Mouse (Mus musculus): ENCODE data around the gene Prrc2c.
"Not testable (repeated sequence)": the region's sequence is repeated elsewhere in the genome, so short reads cannot be mapped to it uniquely, and the experiment has no call there.

The Prrc2c gene

DNA sequence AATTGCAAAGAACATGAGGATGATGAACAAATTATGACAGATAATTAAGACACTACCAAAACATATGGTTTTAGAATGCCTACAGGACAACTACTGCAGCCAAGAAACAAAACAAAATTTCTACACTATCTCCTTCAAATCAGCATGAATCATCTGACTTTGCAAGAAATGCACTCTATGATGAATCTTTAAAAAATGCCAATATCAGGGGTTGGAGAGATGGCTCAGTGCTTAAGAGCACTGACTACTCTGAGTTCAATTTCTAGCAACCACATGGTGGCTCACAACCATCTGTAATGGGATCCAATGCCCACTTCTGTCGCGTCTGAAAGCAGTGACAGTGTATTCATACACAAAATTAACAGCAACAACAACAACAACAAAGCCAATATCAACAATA lies 46.6 kb downstream of the Prrc2c start:
- no peak for DNase-seq (ENCODE audit: low spot score in 2 of 2)

DNA sequence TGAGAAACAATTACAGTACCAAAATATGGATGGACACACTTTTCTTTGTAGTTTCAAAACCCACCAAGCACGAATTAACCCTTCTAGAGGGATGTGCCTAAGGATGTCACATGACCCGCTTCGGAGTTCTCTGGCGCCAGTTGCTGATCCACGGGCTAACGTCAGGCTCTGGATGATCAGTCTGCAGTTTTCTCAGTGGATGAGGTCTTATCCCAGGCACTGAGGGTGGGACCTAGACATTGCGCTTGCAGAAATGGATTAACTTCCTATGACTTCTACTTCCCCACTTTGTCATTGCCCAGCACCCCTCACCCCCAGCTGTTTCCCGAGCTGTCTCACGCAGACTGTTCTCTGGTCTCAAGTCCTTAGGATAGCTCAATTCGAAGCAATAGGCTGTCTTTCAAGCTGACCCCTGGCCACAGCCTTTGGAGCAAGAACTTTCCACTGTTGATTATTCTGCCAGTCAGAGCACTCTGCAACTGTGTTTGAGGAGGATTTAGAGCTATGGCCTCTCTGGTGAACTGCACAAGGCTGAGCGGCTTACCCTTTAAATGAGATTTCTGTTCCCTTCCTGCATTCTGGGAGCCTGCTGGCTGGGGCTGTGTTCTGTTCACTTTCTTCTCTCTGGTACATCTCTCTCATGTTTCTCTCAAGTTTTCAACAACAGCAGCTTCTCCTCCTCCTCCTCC lies 74.7 kb downstream of the Prrc2c start:
- no peak for DNase-seq (ENCODE audit: low spot score in 2 of 2)

DNA sequence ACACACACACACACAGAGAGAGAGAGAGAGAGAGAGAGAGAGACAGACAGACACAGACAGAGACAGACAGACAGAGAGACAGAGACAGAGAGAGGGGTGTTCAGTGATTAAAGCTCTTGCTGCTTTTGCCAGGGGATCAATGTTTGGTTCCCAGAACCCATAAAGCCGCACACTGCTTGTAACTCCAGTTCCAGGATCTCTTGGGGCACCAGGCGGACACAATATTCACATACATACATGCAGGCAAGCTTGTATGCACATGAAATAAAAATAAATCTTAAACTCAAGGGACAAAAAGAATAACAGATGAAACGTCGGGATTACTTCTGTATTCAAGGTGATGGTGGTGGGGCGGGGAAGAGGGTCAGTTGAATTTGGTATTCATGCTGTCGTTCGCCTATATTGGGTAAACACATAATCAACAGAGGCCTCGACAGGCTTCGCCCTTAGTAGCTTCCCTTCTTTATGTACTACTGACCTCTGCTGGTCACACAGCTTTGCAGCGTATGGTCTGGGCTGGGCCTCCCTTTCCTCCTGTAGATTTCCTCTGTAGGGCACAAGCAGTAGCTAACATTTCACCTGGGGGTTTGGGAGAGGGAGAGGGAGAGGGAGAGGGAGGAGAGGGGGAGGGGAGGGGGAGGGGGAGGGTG lies 75.4 kb downstream of the Prrc2c start:
- peak; percentile 42 to 66 for DNase-seq (ENCODE audit: low spot score in 2 of 2)

GRCm38 (mm10) chr1:162660276-162660860 lies 80.0 kb downstream of the Prrc2c start:
- DNase-seq (ENCODE audit: low spot score in 2 of 2) = no peak

- DNase-seq (ENCODE audit: low spot score in 2 of 2) = no peak
These were observed 82.2 kb downstream of the Prrc2c start, which contains the start of gene Myocos for GRCm38 (mm10) chr1:162658119-162658518. Gene Myocos (minus strand): TSS chr1:162658219.

DNA sequence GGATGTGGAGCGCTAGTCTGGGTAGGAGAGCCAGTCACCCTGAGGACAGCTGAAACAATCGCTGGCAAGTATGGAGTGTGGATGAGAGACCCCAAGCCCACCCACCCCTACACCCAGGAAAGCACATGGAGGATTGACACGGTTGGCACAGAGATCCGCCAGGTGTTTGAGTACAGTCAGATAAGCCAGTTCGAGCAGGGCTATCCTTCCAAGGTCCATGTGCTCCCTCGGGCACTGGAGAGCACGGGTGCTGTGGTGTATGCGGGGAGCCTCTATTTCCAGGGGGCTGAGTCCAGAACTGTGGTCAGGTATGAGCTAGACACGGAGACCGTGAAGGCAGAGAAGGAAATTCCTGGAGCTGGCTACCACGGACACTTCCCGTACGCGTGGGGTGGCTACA lies 91.9 kb downstream of the Prrc2c start:
- no peak for DNase-seq (ENCODE audit: low spot score in 2 of 2)

GRCm38 (mm10) chr1:162646083-162646686 lies 94.2 kb downstream of the Prrc2c start:
- DNase-seq (ENCODE audit: low spot score in 2 of 2) = no peak

GRCm38 (mm10) chr1:162643752-162644151 lies 96.6 kb downstream of the Prrc2c start:
- DNase-seq (ENCODE audit: low spot score in 2 of 2) = peak; percentile 21 to 36

GRCm38 (mm10) chr1:162642591-162642990 lies 97.8 kb downstream of the Prrc2c start:
- no peak for DNase-seq (ENCODE audit: low spot score in 2 of 2)

- DNase-seq (ENCODE audit: low spot score in 2 of 2) = no peak
These were observed 100.5 kb downstream of the Prrc2c start for GRCm38 (mm10) chr1:162639861-162640260.

DNA sequence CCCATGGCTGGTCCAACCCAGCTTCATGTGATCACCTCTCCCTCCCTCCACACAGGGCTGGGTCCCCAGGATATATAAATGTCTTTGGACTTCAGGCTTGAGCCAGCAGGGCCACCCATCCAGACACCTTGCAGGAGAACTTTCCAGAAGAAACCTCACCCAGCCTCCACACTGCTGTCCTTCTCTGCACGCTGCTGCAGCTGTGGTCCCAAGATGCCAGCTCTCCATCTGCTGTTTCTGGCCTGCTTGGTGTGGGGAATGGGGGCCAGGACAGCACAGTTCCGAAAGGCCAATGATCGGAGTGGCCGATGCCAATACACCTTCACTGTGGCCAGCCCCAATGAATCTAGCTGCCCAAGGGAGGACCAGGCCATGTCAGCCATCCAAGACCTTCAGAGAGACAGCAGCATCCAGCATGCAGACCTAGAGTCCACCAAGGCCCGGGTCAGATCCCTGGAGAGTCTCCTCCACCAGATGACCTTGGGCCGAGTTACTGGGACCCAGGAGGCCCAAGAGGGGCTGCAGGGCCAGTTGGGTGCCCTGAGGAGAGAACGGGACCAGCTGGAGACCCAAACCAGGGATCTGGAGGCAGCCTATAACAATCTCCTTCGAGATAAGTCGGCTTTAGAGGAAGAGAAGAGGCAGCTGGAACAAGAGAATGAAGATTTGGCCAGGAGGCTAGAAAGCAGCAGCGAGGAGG lies 101.2 kb downstream of the Prrc2c start, which contains the start of gene Myoc:
Gene Myoc, plus strand, starts transcription at position 105 of the 700 bp plus-strand sequence.
- no peak for DNase-seq (ENCODE audit: low spot score in 2 of 2)

DNA sequence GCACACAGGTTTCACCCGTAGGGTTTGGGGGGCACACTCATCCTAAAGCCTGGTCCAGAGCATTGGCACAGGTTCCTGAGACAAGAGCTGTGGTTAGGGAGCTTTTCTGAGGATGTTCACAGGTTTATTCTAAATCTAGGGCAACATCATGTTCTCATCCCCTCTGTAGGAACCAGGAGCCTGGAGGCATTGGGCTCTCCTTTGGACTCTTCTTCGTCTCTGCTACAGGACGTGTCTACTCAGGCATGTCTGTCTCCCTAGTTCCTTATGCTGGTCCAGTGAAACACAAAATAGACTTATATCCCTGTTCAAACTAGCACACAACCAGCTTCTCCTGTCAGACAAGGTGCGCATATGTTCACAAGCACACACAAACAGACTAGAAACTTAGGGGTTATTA lies 101.8 kb downstream of the Prrc2c start:
- no peak for DNase-seq (ENCODE audit: low spot score in 2 of 2)

DNA sequence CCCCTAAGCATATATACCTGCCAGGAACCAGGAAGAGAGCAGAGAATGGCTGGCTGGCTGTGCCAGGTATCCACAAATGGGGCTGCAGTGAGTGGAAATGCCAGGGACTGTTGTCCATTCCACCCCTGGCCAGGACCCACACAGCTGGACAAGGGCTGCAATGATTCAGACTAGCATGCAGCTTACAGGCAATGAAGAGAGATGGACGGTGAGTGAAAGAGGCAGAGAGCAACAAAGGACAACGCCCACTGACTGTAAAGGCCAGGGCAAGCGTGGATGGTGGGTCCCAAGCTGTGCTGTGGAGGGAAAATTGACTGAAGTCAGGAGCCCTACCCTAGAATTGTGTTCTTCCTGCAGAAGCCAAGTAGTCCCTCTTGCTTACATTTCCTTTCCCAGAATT lies 103.8 kb downstream of the Prrc2c start:
- no peak for DNase-seq (ENCODE audit: low spot score in 2 of 2)

GRCm38 (mm10) chr1:162635291-162635931 lies 104.9 kb downstream of the Prrc2c start:
- DNase-seq (ENCODE audit: low spot score in 2 of 2) = not testable (repeated sequence)

GRCm38 (mm10) chr1:162628326-162628725 lies 112.0 kb downstream of the Prrc2c start:
- not testable (repeated sequence) for DNase-seq (ENCODE audit: low spot score in 2 of 2)

DNA sequence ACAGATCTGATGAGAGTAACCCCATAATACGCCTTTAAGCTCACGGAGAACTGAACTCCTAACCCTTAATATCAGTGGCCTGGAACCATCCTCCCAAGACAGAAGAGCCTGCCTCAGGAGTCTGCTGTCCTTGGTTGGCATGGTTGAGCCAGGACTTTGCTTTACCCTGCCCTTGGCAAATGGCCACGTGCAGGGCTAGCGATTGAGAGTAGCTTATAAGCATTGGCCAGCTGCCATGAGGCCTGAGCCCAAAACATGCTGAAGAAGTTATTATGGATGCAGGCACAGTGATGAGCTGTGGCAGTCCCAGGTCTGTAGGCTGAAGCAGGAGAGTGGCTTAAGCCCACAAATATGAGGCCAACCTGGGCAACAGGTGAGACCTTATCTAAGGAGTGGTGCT lies 112.5 kb downstream of the Prrc2c start:
- not testable (repeated sequence) for DNase-seq (ENCODE audit: low spot score in 2 of 2)

DNA sequence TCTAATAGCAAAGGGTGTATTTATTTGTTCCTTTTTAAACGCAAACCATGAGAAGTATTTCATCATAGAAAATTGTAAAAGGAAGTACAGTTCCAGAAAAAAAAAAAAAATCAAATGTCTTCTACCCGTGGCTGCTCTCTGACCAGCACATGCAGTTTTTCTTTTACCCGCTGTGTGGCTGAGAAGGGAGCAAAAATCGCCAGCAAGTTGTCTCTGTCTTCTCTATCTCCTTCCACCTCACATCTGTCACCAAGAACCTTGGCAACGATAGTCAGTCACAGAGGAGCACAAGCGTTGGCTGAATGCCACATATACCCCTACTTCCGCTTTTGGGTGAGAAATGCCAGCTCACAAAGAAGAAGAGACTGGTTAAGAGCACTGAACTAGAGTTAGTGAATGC lies 115.1 kb downstream of the Prrc2c start:
- no peak for DNase-seq (ENCODE audit: low spot score in 2 of 2)

DNA sequence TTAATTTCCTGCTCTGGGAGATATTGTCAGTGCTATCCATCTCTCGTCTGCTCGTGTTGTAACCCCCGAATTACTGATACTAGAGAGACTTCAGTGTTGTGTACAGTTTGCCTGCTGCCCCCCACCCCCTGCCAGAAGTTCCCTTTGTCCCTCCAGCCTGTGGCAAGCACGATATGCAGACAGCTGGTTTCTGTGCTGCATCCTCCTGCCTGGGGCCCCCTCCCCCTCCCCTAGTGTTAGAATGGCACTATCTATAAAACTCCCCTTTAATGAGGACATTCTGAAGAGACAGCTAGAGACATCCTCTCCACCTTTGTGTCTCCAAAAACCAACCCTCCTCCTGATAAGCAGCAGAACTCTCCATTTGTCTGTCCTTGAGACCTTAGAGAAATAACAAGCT lies 116.5 kb downstream of the Prrc2c start:
- no peak for DNase-seq (ENCODE audit: low spot score in 2 of 2)
